Mouse (Mus musculus): ENCODE measurements around the gene Gnat2. TPM values are rescaled to one million over a fixed set of nuclear protein-coding genes. Genes with fewer than 3 reads are reported as not detected.

The Gnat2 gene
- total RNA-seq (2021): not detected

- DNase-seq: no peak
- intact Hi-C loops (cut with DNase I): no loop called here
These were observed at the start of gene Gnat2 for GRCm38 (mm10) chr3:108092536-108093115. Gene Gnat2 (plus strand): TSS chr3:108092789.

GRCm38 (mm10) chr3:108044394-108045140 lies 48.0 kb upstream of the Gnat2 start, which contains the start of gene Gstm4:
Gene Gstm4 (minus strand): TSS chr3:108044894.
- peak; percentile 84 to 87 for DNase-seq
- intact Hi-C loops (cut with DNase I): loop anchor here (2.0 kb wide), 1 partner anchor 26 kb away; no protein-coding TSS in a partner anchor

GRCm38 (mm10) chr3:108046944-108047655 lies 45.5 kb upstream of the Gnat2 start:
- intact Hi-C loops (cut with DNase I): no loop called here
- no peak for DNase-seq

- DNase-seq: no peak
- intact Hi-C loops (cut with DNase I): no loop called here
These were observed 44.3 kb upstream of the Gnat2 start for GRCm38 (mm10) chr3:108048306-108048705.

GRCm38 (mm10) chr3:108050493-108050892 lies 42.1 kb upstream of the Gnat2 start:
- intact Hi-C loops (cut with DNase I): no loop called here
- no peak for DNase-seq

GRCm38 (mm10) chr3:108061420-108061819 lies 31.2 kb upstream of the Gnat2 start:
- intact Hi-C loops (cut with DNase I): loop anchor here (1.0 to 5.0 kb wide), 6 partner anchors 43 to 364 kb away; partner anchors contain the start of gene Ahcyl1
- peak; percentile 56 to 68 for DNase-seq

- no peak for DNase-seq
- intact Hi-C loops (cut with DNase I): loop anchor here (5.0 kb wide), 1 partner anchor 365 kb away; the partner anchor contains the start of gene Ahcyl1
These were observed 29.9 kb upstream of the Gnat2 start for GRCm38 (mm10) chr3:108062648-108063047.

- intact Hi-C loops (cut with DNase I): loop anchor here (5.0 kb wide), 1 partner anchor 367 kb away; the partner anchor contains the start of gene Ahcyl1
These were observed 27.9 kb upstream of the Gnat2 start for GRCm38 (mm10) chr3:108064672-108065071.

GRCm38 (mm10) chr3:108065551-108065950 lies 27.0 kb upstream of the Gnat2 start:
- intact Hi-C loops (cut with DNase I): no loop called here
- DNase-seq: no peak

More at GRCm38 (mm10) chr3:108064672-108065071, 27.9 kb upstream of the Gnat2 start:
- DNase-seq: no peak

GRCm38 (mm10) chr3:108067370-108067934 lies 25.1 kb upstream of the Gnat2 start:
- DNase-seq: no peak
- intact Hi-C loops (cut with DNase I): no loop called here

- intact Hi-C loops (cut with DNase I): no loop called here
- no peak for DNase-seq
These were observed 23.8 kb upstream of the Gnat2 start for GRCm38 (mm10) chr3:108068826-108069225.

- intact Hi-C loops (cut with DNase I): no loop called here
- peak; percentile 29 to 43 for DNase-seq
These were observed 23.2 kb upstream of the Gnat2 start for GRCm38 (mm10) chr3:108069231-108069870.

GRCm38 (mm10) chr3:108070295-108071293 lies 22.0 kb upstream of the Gnat2 start:
- intact Hi-C loops (cut with DNase I): loop anchor here (1.0 kb wide), 1 partner anchor 78 kb away; no protein-coding TSS in a partner anchor
- DNase-seq: peak; percentile 78 to 83

- intact Hi-C loops (cut with DNase I): no loop called here
- no peak for DNase-seq
These were observed 19.5 kb upstream of the Gnat2 start for GRCm38 (mm10) chr3:108072983-108073569.

GRCm38 (mm10) chr3:108076836-108077235 lies 15.8 kb upstream of the Gnat2 start:
- DNase-seq: no peak
- intact Hi-C loops (cut with DNase I): no loop called here

GRCm38 (mm10) chr3:108081681-108082080 lies 10.9 kb upstream of the Gnat2 start:
- intact Hi-C loops (cut with DNase I): no loop called here
- no peak for DNase-seq

- intact Hi-C loops (cut with DNase I): no loop called here
- DNase-seq: no peak
These were observed 10.2 kb upstream of the Gnat2 start for GRCm38 (mm10) chr3:108082251-108082875.

GRCm38 (mm10) chr3:108083161-108083560 lies 9.4 kb upstream of the Gnat2 start:
- intact Hi-C loops (cut with DNase I): no loop called here
- DNase-seq: no peak

All from heart, postnatal 36 days (tissue).